In genomic region chr5:121392667-121393380, GRCm38 (mm10) we compare ENCODE assay signal across 8 mouse cellular contexts. TPM values are rescaled to one million over a fixed set of nuclear protein-coding genes. Genes with fewer than 3 reads are reported as not detected.
A peak's percentile ranks its signal among the peaks of the same experiment; 100 is the strongest.
DNase-seq lines count a peak whose midpoint lies in the region; ATAC-seq and TF ChIP-seq lines count a peak whose summit lies in the region.

No protein-coding gene starts in this region.

- no peak overlapping the region for H3K4me2 ChIP-seq in heart, embryonic 11.5 days

- no peak for TF ChIP-seq POLR2A in heart, adult 2 months (IDR thresholded peaks at IDR 0.05; ENCODE audit: insufficient read depth, low read depth, low read length)
- TF ChIP-seq POLR2A in lung, adult 2 months (IDR thresholded peaks at IDR 0.05; ENCODE audit: borderline replicate concordance, extremely low read depth, low read depth, low read length): no peak

- intact Hi-C loops in heart, adult 2 months (cut with DNase I): loop anchor here (5.0 kb wide), 1 partner anchor 176 kb away; no protein-coding TSS in a partner anchor

- peaks cover 3% of the 10 kb centered on the region; the same call in 1 of the 2 replicates for H3K4me1 ChIP-seq in heart, adult 2 months (ENCODE audit: control insufficient read depth, insufficient read depth, low read length)
- no peaks in the 10 kb centered on the region for H3K4me1 ChIP-seq in heart, embryonic 11.5 days (ENCODE audit: control insufficient read depth, insufficient read depth, low read length)
- H3K4me1 ChIP-seq in lung, adult 2 months (ENCODE audit: control insufficient read depth, insufficient read depth, low read length): no peaks in the 10 kb centered on the region

- TF ChIP-seq CTCF in heart, adult 2 months (IDR thresholded peaks at IDR 0.05): peak; percentile 83
- peak; percentile 43 for TF ChIP-seq CTCF in lung, adult 2 months (IDR thresholded peaks at IDR 0.05; ENCODE audit: insufficient read depth, low read length)

- no peaks in the 10 kb centered on the region for H3K27me3 ChIP-seq in heart, adult 2 months (ENCODE audit: control insufficient read depth, insufficient read depth, low read length)
- no peaks in the 10 kb centered on the region for H3K27me3 ChIP-seq in heart, embryonic 11.5 days (ENCODE audit: control insufficient read depth, insufficient read depth, low read length)

- no peak for ATAC-seq in heart, embryonic 11.5 days (replicated peaks; ENCODE audit: insufficient number of reproducible peaks, low FRiP score, low TSS enrichment)
- ATAC-seq in activated CD4-positive, CD25-positive, alpha-beta regulatory T cell, adult 4 months: no peak

- H3K36me3 ChIP-seq in heart, adult 2 months (ENCODE audit: control insufficient read depth, insufficient read depth, low read length): no peaks in the 10 kb centered on the region
- H3K36me3 ChIP-seq in heart, embryonic 11.5 days (ENCODE audit: control insufficient read depth, insufficient read depth, low read length): no peaks in the 10 kb centered on the region

- H3K79me2 ChIP-seq in heart, adult 2 months (replicated peaks; ENCODE audit: control insufficient read depth, insufficient read depth, low read length): no peaks in the 10 kb centered on the region

- H3K9ac ChIP-seq in heart, adult 2 months (ENCODE audit: low read depth, low read length): no peak overlapping the region
- H3K9ac ChIP-seq in heart, embryonic 11.5 days (ENCODE audit: low read depth, low read length): no peak overlapping the region

- no peak overlapping the region for H3K4me3 ChIP-seq in heart, adult 2 months
- no peak overlapping the region for H3K4me3 ChIP-seq in heart, embryonic 11.5 days (ENCODE audit: low read depth, low read length)
- H3K4me3 ChIP-seq in lung, adult 2 months (replicated peaks; ENCODE audit: extremely low read depth, low read depth, low read length): no peak overlapping the region

- TF ChIP-seq EP300 in heart, adult 2 months (IDR thresholded peaks at IDR 0.05; ENCODE audit: insufficient read depth, low read depth, low read length): no peak

- H3K9me3 ChIP-seq in heart, embryonic 11.5 days (replicated peaks; ENCODE audit: control insufficient read depth, low read length): no peaks in the 10 kb centered on the region

- H3K27ac ChIP-seq in heart, adult 2 months: no peak overlapping the region
- no peak overlapping the region for H3K27ac ChIP-seq in heart, embryonic 11.5 days (ENCODE audit: low read depth, low read length)

- no peak for DNase-seq in heart, adult 2 months
- peak; percentile 49 for DNase-seq in thymus, postnatal 14 days
- DNase-seq in thymus, adult 18-20 months: no peak
- DNase-seq in cerebellum, postnatal 36 days: peak; percentile 32 to 56
- DNase-seq in lung, adult 2 months: no peak
- DNase-seq in testis, postnatal 14 days (ENCODE audit: low spot score): no peak

- WGBS in heart, adult 2 months: 49% methylated on average over 16 of the region's 16 CpGs
- WGBS in heart, embryonic 11.5 days (ENCODE audit: insufficient replicate concordance): 55% methylated on average over 16 of the region's 16 CpGs
- WGBS in lung, adult 2 months: 50% methylated on average over 16 of the region's 16 CpGs

RNA-seq across cellular contexts. Expression of gene Naa25, which starts 4.9 kb away (rescaled TPM):
- 10 to 100 TPM; 21.3 to 22.5 TPM for total RNA-seq in heart, adult 2 months (2021)
- 7.1 and 11.1 TPM in 2 replicates for polyA plus RNA-seq in heart, adult 2 months (2012; rRNA removed)
- polyA plus RNA-seq in heart, embryonic 11.5 days (2014; fragmentation: Nextera tagmentation; extraction: Ambion mirVana): 37.2 and 43.8 TPM in 2 replicates
- polyA plus RNA-seq in lung, adult 2 months (2012; rRNA removed): 6.2 and 10.0 TPM in 2 replicates
- 10 to 100 TPM; 27.0 to 30.4 TPM for polyA plus RNA-seq in activated CD4-positive, CD25-positive, alpha-beta regulatory T cell, adult 4 months (2017; shearing (Covaris generic))

RNA-seq across cellular contexts. Expression of gene Trafd1, which starts 7.4 kb away (rescaled TPM):
- 10 to 100 TPM; 47.1 to 57.9 TPM for total RNA-seq in heart, adult 2 months (2021)
- polyA plus RNA-seq in heart, adult 2 months (2012; rRNA removed): 78.0 and 89.5 TPM in 2 replicates
- polyA plus RNA-seq in heart, embryonic 11.5 days (2014; fragmentation: Nextera tagmentation; extraction: Ambion mirVana): 60.6 and 69.8 TPM in 2 replicates
- polyA plus RNA-seq in lung, adult 2 months (2012; rRNA removed): 83.8 and 108 TPM in 2 replicates
- polyA plus RNA-seq in activated CD4-positive, CD25-positive, alpha-beta regulatory T cell, adult 4 months (2017; shearing (Covaris generic)): 10 to 100 TPM; 33.7 to 38.3 TPM

RNA-seq across cellular contexts. Expression of gene Tmem116, which starts 58.9 kb away (rescaled TPM):
- total RNA-seq in heart, adult 2 months (2021): 10 to 100 TPM in 1 of 2 experiments, 1 to 10 TPM in 1; 10.0 to 12.6 TPM
- polyA plus RNA-seq in heart, adult 2 months (2012; rRNA removed): 16.2 and 27.9 TPM in 2 replicates
- polyA plus RNA-seq in heart, embryonic 11.5 days (2014; fragmentation: Nextera tagmentation; extraction: Ambion mirVana): 3.5 and 4.0 TPM in 2 replicates
- 23.6 and 24.2 TPM in 2 replicates for polyA plus RNA-seq in lung, adult 2 months (2012; rRNA removed)
- 1 to 10 TPM in 1 of 2 experiments, under 1 TPM in 1; 0.71 to 1.2 TPM for polyA plus RNA-seq in activated CD4-positive, CD25-positive, alpha-beta regulatory T cell, adult 4 months (2017; shearing (Covaris generic))

RNA-seq across cellular contexts. Expression of gene Erp29, which starts 59.5 kb away (rescaled TPM):
- total RNA-seq in heart, adult 2 months (2021): 10 to 100 TPM; 67.6 to 73.3 TPM
- 29.4 and 43.4 TPM in 2 replicates for polyA plus RNA-seq in heart, adult 2 months (2012; rRNA removed)
- 137 and 153 TPM in 2 replicates for polyA plus RNA-seq in heart, embryonic 11.5 days (2014; fragmentation: Nextera tagmentation; extraction: Ambion mirVana)
- polyA plus RNA-seq in lung, adult 2 months (2012; rRNA removed): 30.3 and 34.0 TPM in 2 replicates
- 10 to 100 TPM; 58.4 to 80.5 TPM for polyA plus RNA-seq in activated CD4-positive, CD25-positive, alpha-beta regulatory T cell, adult 4 months (2017; shearing (Covaris generic))

Comparison
In these comparisons a context has a peak if more than half of its experiments do, and no peak if none do; other contexts are left out.
1. DNase-seq: peak in thymus, postnatal 14 days (single experiment) and cerebellum, postnatal 36 days (2 of 2); none in heart, adult 2 months (0 of 2), thymus, adult 18-20 months (0 of 2), lung, adult 2 months (single experiment) and testis, postnatal 14 days (single experiment).